ENCODE assay signal across 23 mouse cellular contexts in the genomic region with DNA sequence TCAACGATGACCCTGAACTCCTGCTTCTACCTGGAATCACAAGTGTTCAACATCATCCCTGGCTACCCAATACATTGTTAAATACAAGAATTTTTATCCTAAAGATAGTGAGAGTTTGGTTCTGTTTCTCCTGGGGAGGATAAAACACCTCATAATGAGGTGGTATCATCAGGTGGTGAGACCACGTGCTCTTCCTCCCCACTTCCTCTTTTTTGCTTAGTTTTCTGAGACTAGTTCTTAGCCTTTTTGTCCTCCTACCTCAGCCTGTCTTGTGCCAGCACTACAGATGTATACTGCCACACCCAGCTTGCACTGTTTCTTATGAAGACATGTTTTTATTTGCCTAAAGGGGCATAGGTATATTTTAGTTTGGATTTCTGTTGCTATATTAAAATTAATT. TPM values are rescaled to one million over a fixed set of nuclear protein-coding genes. Genes with fewer than 3 reads are reported as not detected.
DNase-seq lines count a peak whose midpoint lies in the region; ATAC-seq and TF ChIP-seq lines count a peak whose summit lies in the region.
"Had no signal": no experiment of that assay in that cellular context is flagged by ENCODE, and none has a peak within 500 bp of the region (broad histone marks: within the 10 kb centered on the region; RNA-seq: fewer than 3 reads in every experiment).

No protein-coding gene starts in this region.

- intact Hi-C loops in heart, postnatal 14 days (cut with DNase I): no loop called here

- no peak overlapping the region for H3K27ac ChIP-seq in CH12.LX (ENCODE audit: insufficient read depth, low read depth)
- H3K27ac ChIP-seq in hindbrain, postnatal 0 days: no peak overlapping the region
- no peak overlapping the region for H3K27ac ChIP-seq in heart, embryonic 12.5 days (ENCODE audit: poor library complexity, severe bottlenecking)
- H3K27ac ChIP-seq: embryonic facial prominence, embryonic 12.5 days; forebrain, embryonic 12.5 days; heart, adult 2 months; hindbrain, embryonic 12.5 days; intestine, embryonic 15.5 days had no signal

- H3K9ac ChIP-seq in CH12.LX (ENCODE audit: insufficient read depth, low read depth): no peak overlapping the region
- H3K9ac ChIP-seq in hindbrain, postnatal 0 days (replicated peaks; ENCODE audit: low read length): no peak overlapping the region
- no peak overlapping the region for H3K9ac ChIP-seq in heart, embryonic 12.5 days
- H3K9ac ChIP-seq: embryonic facial prominence, embryonic 12.5 days; forebrain, embryonic 12.5 days; hindbrain, embryonic 12.5 days; intestine, embryonic 15.5 days had no signal

- H3K4me1 ChIP-seq in CH12.LX (ENCODE audit: control insufficient read depth in 1 of 2, insufficient read depth in 2 of 2): peaks cover 4 to 10% of the 10 kb centered on the region in 2 experiments; a peak in 3 of 4 replicates
- no peaks in the 10 kb centered on the region for H3K4me1 ChIP-seq in hindbrain, postnatal 0 days (ENCODE audit: insufficient read depth, low read length)
- H3K4me1 ChIP-seq in heart, embryonic 12.5 days (replicated peaks): no peaks in the 10 kb centered on the region
- H3K4me1 ChIP-seq: embryonic facial prominence, embryonic 12.5 days; forebrain, embryonic 12.5 days; hindbrain, embryonic 12.5 days; intestine, embryonic 15.5 days had no signal

- TF ChIP-seq EP300 in CH12.LX (IDR thresholded peaks at IDR 0.05; ENCODE audit: low read length): peak; percentile 79

- dilution Hi-C loops in CH12.LX (cut with MboI; ENCODE audit: extremely low pct_ligation_motif_present, extremely low pct_unique_long_range_greater_than_20kb, low sequenced_read_pairs): no loop called here

- WGBS in hindbrain, postnatal 0 days: 90% methylated on average over 2 of the region's 2 CpGs
- WGBS in heart, embryonic 12.5 days: 87% methylated on average over 2 of the region's 2 CpGs

- H3K4me3 ChIP-seq in CH12.LX (replicated peaks in 1 of 3; ENCODE audit: low read depth in 2 of 3, low read length in 2 of 3, poor library complexity in 1 of 3): no peak overlapping the region
- no peak overlapping the region for H3K4me3 ChIP-seq in hindbrain, postnatal 0 days (ENCODE audit: low read length)
- H3K4me3 ChIP-seq in heart, embryonic 12.5 days: no peak overlapping the region
- H3K4me3 ChIP-seq: embryonic facial prominence, embryonic 12.5 days; forebrain, embryonic 12.5 days; heart, adult 2 months; hindbrain, embryonic 12.5 days; intestine, embryonic 15.5 days had no signal

- TF ChIP-seq POLR2A in CH12.LX (IDR thresholded peaks at IDR 0.05; ENCODE audit: low read depth, low read length): no peak

- H3K27me3 ChIP-seq in CH12.LX (replicated peaks): no peaks in the 10 kb centered on the region
- H3K27me3 ChIP-seq in hindbrain, postnatal 0 days (ENCODE audit: insufficient read depth, low read length): no peaks in the 10 kb centered on the region
- H3K27me3 ChIP-seq in heart, embryonic 12.5 days (replicated peaks): no peaks in the 10 kb centered on the region
- H3K27me3 ChIP-seq: embryonic facial prominence, embryonic 12.5 days; forebrain, embryonic 12.5 days; hindbrain, embryonic 12.5 days; intestine, embryonic 15.5 days had no signal

- TF ChIP-seq CTCF in CH12.LX (conservative IDR thresholded peaks at IDR 0.05 in 1 of 2, IDR thresholded peaks at IDR 0.05 in 1 of 2; ENCODE audit: low read depth in 2 of 2, low read length in 2 of 2): no peak
- no peak for TF ChIP-seq CTCF in hindbrain, postnatal 0 days (IDR thresholded peaks at IDR 0.05; ENCODE audit: low read depth)

- no peaks in the 10 kb centered on the region for H3K36me3 ChIP-seq in CH12.LX (replicated peaks in 1 of 2; ENCODE audit: control insufficient read depth in 1 of 2, insufficient read depth in 1 of 2, low read length in 1 of 2)
- H3K36me3 ChIP-seq in hindbrain, postnatal 0 days (ENCODE audit: insufficient read depth, low read length): no peaks in the 10 kb centered on the region
- H3K36me3 ChIP-seq in heart, embryonic 12.5 days: no peaks in the 10 kb centered on the region
- H3K36me3 ChIP-seq: embryonic facial prominence, embryonic 12.5 days; forebrain, embryonic 12.5 days; hindbrain, embryonic 12.5 days; intestine, embryonic 15.5 days had no signal

- no peaks in the 10 kb centered on the region for H3K79me2 ChIP-seq in CH12.LX (replicated peaks; ENCODE audit: control insufficient read depth, extremely low read depth, insufficient read depth, poor library complexity, severe bottlenecking)

- H3K4me2 ChIP-seq in CH12.LX (ENCODE audit: insufficient read depth, low read depth, poor library complexity, severe bottlenecking): no peak overlapping the region
- no peak overlapping the region for H3K4me2 ChIP-seq in hindbrain, postnatal 0 days (ENCODE audit: low read depth, low read length)
- H3K4me2 ChIP-seq in heart, embryonic 12.5 days: no peak overlapping the region
- H3K4me2 ChIP-seq: embryonic facial prominence, embryonic 12.5 days; forebrain, embryonic 12.5 days; heart, embryonic 11.5 days; hindbrain, embryonic 12.5 days; intestine, embryonic 15.5 days had no signal

- peak; percentile 51 for DNase-seq in 416B (ENCODE audit: low read depth)
- peak; percentile 72 for DNase-seq in CH12.LX (ENCODE audit: extremely low read depth)
- no peak for DNase-seq in hindbrain, postnatal 0 days (ENCODE audit: low spot score)
- no peak for DNase-seq in kidney, adult 8-10 months
- no peak for DNase-seq in heart, postnatal 14 days
- DNase-seq: adrenal gland, postnatal 10 days; cerebellum, adult 11 months; cerebellum, adult 8-10 months; cerebellum, postnatal 14 days; gastrocnemius, postnatal 10 days; heart, adult 2 months; heart, postnatal 36 days had no signal

- in situ Hi-C loops in CH12.LX (cut with MboI; ENCODE audit: low pct_ligation_motif_present, low pct_unique_long_range_greater_than_20kb, low sequenced_read_pairs): no loop called here

- peak; percentile 66 for ATAC-seq in common myeloid progenitor, adult 5-6 weeks (replicated peaks; ENCODE audit: low read depth, poor library complexity, severe bottlenecking)
- ATAC-seq in megakaryocyte progenitor cell, adult 5-6 weeks (replicated peaks; ENCODE audit: poor library complexity): peak; percentile 69
- no peak for ATAC-seq in hindbrain, postnatal 0 days
- ATAC-seq in heart, embryonic 12.5 days (ENCODE audit: insufficient number of reproducible peaks, low FRiP score): no peak
- ATAC-seq: CD4-positive, CD25-positive, alpha-beta regulatory T cell, adult 4 months; forebrain, embryonic 16.5 days; hindbrain, embryonic 16.5 days; intestine, embryonic 15.5 days had no signal

- no peaks in the 10 kb centered on the region for H3K9me3 ChIP-seq in CH12.LX (replicated peaks; ENCODE audit: low read length)
- H3K9me3 ChIP-seq in hindbrain, postnatal 0 days (ENCODE audit: low read length): no peaks in the 10 kb centered on the region
- H3K9me3 ChIP-seq in heart, embryonic 12.5 days (replicated peaks): no peaks in the 10 kb centered on the region; the same call in 1 of the 2 replicates
- H3K9me3 ChIP-seq: embryonic facial prominence, embryonic 12.5 days; forebrain, embryonic 12.5 days; hindbrain, embryonic 12.5 days; intestine, embryonic 15.5 days had no signal

- TF ChIP-seq RAD21 in CH12.LX (IDR thresholded peaks at IDR 0.05; ENCODE audit: low read depth, low read length): no peak; the same call in none of the 2 replicates

TF ChIP-seq in CH12.LX, 34 proteins besides CTCF, POLR2A, EP300 and RAD21 (continues in another document):
- TF ChIP-seq NELFE (IDR thresholded peaks at IDR 0.05; ENCODE audit: low read depth, low read length): no peak
- no peak for TF ChIP-seq ZKSCAN1 (IDR thresholded peaks at IDR 0.05; ENCODE audit: borderline replicate concordance, low read depth, low read length)
- no peak for TF ChIP-seq CHD1 (IDR thresholded peaks at IDR 0.05; ENCODE audit: low read depth, low read length)
- TF ChIP-seq ELF1 (IDR thresholded peaks at IDR 0.05; ENCODE audit: low read depth, low read length): no peak
- TF ChIP-seq ETS1 (conservative IDR thresholded peaks at IDR 0.05; ENCODE audit: low read depth, low read length): no peak
- no peak for TF ChIP-seq NRF1 (IDR thresholded peaks at IDR 0.05; ENCODE audit: low read depth, low read length)
- TF ChIP-seq ZC3H11A (IDR thresholded peaks at IDR 0.05; ENCODE audit: low read depth, low read length): no peak
- no peak for TF ChIP-seq MXI1 (IDR thresholded peaks at IDR 0.05; ENCODE audit: low read depth, low read length)
- TF ChIP-seq KAT2A (IDR thresholded peaks at IDR 0.05; ENCODE audit: insufficient replicate concordance, low read length): no peak
- TF ChIP-seq MEF2A (IDR thresholded peaks at IDR 0.05; ENCODE audit: borderline replicate concordance, low read depth, low read length): no peak
- no peak for TF ChIP-seq SIN3A (IDR thresholded peaks at IDR 0.05; ENCODE audit: low read length)
- TF ChIP-seq HCFC1 (IDR thresholded peaks at IDR 0.05; ENCODE audit: low read depth, low read length): no peak
- no peak for TF ChIP-seq MAFK (IDR thresholded peaks at IDR 0.05; ENCODE audit: insufficient replicate concordance, low read length)
- peak; percentile 84 for TF ChIP-seq BHLHE40 (IDR thresholded peaks at IDR 0.05; ENCODE audit: low read depth, low read length)
- TF ChIP-seq PAX5 (IDR thresholded peaks at IDR 0.05; ENCODE audit: low read length): no peak
- no peak for TF ChIP-seq MAZ (IDR thresholded peaks at IDR 0.05; ENCODE audit: low read depth, low read length)
- peak; percentile 99 for TF ChIP-seq MAX (IDR thresholded peaks at IDR 0.05; ENCODE audit: low read length)
- TF ChIP-seq CHD2 (IDR thresholded peaks at IDR 0.05; ENCODE audit: low read length): no peak
- no peak for TF ChIP-seq ZMIZ1 (IDR thresholded peaks at IDR 0.05; ENCODE audit: low read depth, low read length)
- TF ChIP-seq SMC3 (IDR thresholded peaks at IDR 0.05; ENCODE audit: low read depth, low read length): no peak
- peak; percentile 96 for TF ChIP-seq MYC (IDR thresholded peaks at IDR 0.05; ENCODE audit: low read depth, low read length)
- TF ChIP-seq USF1 (IDR thresholded peaks at IDR 0.05; ENCODE audit: low read depth, low read length): peak; percentile 74
- no peak for TF ChIP-seq POLR2AphosphoS2 (IDR thresholded peaks at IDR 0.05; ENCODE audit: low read depth, low read length)
- TF ChIP-seq RCOR1 (conservative IDR thresholded peaks at IDR 0.05; ENCODE audit: low read depth, low read length): no peak

RNA-seq across cellular contexts. Expression of a gene that starts 6.6 kb away (rescaled TPM):
- total RNA-seq in CH12.LX (2012; rRNA removed) (95.8 and 106 TPM in 2 replicates), CH12.LX (2014; rRNA removed) (168 and 182 TPM in 2 replicates)
- polyA plus RNA-seq in CH12.LX (2012; ENCODE audit: insufficient read length, low read depth): 210 and 224 TPM in 2 replicates
- total RNA-seq in common myeloid progenitor, adult 5-6 weeks (2017): 84.0 and 96.0 TPM in 2 replicates
- 61.2 and 72.2 TPM in 2 replicates for total RNA-seq in megakaryocyte progenitor cell, adult 5-6 weeks (2015)
- 64.1 and 72.3 TPM in 2 replicates for total RNA-seq in megakaryocyte progenitor cell, adult 5-6 weeks (2017)
- 243 and 263 TPM in 2 replicates for total RNA-seq in hindbrain, postnatal 0 days (2014; rRNA removed)
- 130 and 135 TPM in 2 replicates for polyA plus RNA-seq in hindbrain, postnatal 0 days (2015; fragmentation: Nextera tagmentation; extraction: Ambion mirVana)
- total RNA-seq in heart, postnatal 14 days (2021): 100 to 1,000 TPM; 113 to 115 TPM
- 77.8 and 81.6 TPM in 2 replicates for polyA plus RNA-seq in heart, embryonic 12.5 days (2016; fragmentation: Nextera tagmentation; extraction: Ambion mirVana)

Comparison
In these comparisons a context has a peak if more than half of its experiments do, and no peak if none do; other contexts are left out.
1. DNase-seq: peak in 416B (single experiment) and CH12.LX (single experiment); none in hindbrain, postnatal 0 days (single experiment), kidney, adult 8-10 months (0 of 2) and heart, postnatal 14 days (0 of 2).
2. ATAC-seq: peak in common myeloid progenitor, adult 5-6 weeks (single experiment) and megakaryocyte progenitor cell, adult 5-6 weeks (single experiment); none in hindbrain, postnatal 0 days (single experiment) and heart, embryonic 12.5 days (single experiment).